Mouse (Mus musculus) CD8-positive naive resting alpha-beta T cell, adult 2 months (primary cell): ENCODE results near the gene Armh3.
"Not testable (repeated sequence)": the region's sequence is repeated elsewhere in the genome, so short reads cannot be mapped to it uniquely, and the experiment has no call there.

Experiments
- DNase-seq, 2 experiments: peaks; one replicate each; pipeline ENCODE4 v3.0.0; 2022; ENCODE audit warnings: low read depth in 2 of 2, low spot score in 2 of 2

Gene Armh3

DNA sequence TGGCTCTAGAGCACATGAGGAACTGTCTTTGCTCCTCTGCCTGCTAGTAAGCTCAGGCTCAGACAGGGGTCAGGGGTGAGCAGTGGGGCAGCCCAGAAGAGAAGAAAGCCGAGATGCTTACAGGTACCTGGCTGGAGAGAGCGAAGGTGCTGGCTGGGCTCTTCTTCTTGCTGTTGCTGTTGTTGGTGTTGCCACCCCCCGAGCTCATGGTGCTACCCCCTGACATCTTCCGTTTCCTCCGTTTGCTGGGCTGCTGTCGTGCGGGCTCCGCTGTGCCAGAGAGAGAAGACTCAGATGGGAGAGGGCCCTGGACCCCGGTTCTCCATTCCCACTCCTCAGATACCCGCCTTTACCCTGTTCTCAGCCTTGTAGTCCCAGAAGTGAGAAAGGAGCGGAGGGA lies 35.6 kb upstream of the Armh3 start:
- no peak for DNase-seq

DNA sequence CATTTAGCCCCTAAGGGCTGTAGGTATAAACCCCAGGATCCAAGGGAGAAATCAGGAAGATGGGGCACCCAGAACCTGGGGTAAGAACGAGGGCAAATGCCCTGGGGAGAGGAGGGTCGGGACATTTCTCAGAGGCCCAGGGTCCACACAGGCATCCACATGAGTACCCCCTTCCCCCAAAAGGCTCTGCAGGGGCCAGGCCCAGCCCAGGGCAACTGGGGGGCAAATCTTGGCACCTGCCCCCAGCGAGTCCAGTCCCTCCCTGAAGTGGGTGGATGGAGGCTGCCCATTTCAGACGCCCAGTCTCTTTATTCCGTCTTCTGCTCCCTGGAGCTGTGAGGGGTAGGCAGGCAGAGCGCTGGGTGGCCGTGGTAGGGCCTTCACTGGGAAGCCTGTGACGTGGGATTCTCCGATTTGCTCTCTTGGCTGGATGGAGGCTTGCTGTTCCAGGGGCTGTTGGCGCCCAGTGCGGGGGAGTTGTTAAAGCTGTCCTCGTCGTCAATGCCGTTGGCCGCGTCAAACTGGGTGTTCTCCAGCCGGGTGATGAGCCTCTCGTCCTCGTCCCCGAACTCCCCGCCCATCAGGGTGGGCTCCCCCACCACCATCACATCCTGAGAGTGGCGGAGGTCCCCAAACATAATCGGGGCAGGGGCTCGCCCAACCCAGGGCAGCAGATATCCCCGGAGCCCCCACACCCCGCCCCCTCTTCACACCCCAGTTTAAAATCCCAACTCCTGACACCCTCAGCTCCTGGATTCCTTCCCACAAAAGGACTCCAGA lies 34.6 kb upstream of the Armh3 start:
- DNase-seq: no peak

DNA sequence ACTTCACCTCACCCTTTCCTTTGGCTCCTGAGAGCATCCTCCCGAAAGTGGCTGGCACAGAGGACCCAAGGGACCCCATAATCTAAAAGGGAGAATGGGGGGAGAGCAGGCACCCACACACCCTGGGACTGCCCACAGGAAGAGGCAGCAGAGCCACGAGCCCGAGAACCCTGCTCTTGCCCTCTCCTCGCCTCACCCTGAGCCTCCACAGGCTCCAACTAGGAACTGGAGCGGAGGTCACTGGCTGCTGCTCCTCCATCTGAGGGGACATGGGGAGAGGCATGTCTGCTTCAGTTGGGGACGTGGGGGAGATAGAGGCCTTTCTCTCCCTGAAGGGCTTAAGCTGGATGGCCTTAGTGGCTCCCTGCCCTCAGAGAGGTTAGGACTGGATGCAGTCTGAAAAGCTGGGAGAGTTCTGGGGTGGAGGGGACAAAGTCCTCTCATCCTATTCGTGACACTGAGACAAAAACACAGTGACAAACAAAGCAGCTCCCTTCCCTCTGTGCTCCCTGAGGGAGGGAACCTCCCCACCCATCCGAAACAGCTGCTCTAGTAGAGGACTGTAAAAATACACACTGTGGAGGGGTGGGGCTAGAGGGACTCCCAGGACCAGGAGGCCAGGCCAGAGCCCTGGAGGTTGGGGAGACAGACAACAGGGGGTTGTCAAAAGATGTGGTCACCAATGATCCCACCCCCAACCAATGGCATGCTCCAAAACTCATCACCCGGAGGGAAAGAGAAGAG lies 33.6 kb upstream of the Armh3 start:
- no peak for DNase-seq

DNA sequence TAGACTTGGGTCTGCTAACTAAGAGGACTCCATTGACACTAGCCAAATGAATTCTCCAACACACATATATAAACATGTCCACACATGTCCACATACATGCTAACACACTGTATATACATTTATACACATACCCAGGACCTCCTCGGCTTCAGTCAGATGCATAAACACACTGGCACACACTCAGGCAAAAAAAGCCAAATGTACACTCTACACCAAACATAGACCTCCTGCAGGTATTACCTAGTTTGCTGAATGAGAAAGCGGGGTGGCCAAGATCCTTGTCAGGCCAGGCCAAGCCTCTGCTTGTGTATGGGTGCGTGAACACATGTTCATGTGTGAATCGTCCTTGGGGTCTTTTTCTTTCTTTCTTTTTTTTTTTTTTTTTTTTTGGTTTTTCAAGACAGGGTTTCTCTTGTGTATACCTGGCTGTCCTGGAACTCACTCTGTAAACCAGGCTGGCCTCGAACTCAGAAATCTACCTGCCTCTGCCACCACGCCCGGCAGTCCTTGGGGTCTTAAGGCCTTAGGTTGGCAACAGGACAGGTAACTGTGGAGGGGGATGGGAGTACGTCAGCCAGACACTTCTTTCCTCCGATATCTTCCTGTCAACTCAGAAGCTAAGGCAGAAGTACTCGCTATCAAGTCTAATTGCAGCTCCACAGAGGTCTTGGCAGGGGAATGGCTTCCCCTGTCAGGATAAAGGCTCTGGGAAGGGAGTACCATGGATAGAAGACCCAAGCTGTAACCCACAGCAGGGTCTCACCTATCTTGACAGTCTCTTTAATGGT lies 32.1 kb upstream of the Armh3 start:
- no peak for DNase-seq

DNA sequence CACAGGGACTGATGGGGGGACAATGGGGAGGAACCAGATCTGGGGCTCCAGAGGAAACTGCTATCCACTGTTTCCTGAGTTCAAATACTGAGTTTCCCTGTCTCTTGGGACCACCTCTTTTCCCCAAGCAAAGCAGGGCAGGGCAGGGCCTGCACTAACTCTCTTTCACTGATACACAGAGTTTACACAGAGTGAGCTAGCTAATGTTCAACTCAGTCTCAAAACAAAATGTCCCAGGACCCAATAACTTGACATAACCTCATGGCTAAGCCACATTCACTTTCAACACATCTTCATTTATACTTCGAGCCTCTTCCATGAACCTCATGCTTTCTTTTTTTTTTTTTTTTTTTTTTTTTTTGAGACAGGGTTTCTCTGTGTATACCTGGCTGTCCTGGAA lies 31.4 kb upstream of the Armh3 start:
- no peak for DNase-seq

DNA sequence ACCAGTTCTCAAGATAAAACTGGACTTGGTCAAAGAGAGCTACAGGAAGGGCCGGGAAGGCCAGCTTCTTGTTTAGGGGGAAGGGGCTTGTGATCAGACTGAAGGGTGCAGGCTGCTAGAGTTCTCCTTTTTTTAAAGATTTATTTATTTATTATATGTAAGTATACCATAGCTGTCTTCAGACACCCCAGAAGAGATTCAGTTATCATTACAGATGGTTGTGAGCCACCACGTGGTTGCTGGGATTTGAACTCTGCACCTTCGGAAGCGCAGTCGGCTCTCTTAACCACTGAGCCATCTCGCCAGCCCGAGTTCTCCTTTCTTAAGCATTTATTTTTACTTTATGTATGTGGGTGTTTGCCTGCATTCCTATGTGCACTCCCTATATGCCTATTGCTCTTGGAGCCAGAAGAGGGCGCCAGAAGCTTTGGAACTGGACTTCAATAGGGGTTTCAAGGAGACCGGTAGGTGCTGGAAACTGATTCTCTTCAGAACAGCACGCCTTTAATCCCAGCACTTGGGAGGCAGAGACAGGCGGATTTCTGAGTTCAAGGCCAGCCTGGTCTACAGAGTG lies 30.5 kb upstream of the Armh3 start:
- DNase-seq: no peak

DNA sequence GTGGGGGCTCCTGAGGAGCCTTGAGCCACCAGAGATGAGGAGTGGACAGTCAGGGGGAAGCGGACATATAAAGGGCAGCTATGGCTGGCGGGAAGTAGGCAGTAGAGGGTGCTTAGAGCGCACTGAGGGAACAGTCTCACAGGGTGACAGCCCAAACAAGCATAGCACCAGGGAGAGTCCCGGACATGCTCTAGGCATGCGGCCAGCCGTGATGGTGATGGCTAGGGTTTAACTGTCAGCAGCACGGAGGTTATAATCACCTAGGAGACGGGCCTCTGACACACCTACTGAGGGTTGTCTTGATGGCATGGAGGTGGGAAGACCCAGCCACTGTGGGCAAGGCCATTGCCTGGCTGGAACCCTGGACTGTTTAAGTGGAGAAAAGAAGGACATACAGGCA lies 28.3 kb upstream of the Armh3 start:
- no peak for DNase-seq

DNA sequence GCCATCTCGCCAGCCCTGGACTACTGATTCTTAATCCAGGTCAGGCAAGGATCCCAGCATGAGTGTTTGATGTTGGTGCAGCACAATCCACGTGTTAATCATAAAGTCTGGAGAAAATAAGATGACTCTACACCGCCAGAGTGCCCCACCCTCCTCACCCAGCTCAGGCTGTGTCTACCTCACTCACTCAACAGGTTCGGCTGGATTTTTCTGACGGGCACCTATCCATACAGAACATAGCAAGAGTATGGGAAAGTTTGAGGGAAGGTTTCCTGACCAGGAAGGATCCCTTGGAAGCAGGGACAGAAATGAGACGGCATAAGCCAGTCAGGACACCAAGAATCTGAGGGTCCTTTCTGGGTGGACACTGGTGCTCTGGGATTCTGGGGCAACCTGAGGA lies 26.7 kb upstream of the Armh3 start:
- DNase-seq: no peak

DNA sequence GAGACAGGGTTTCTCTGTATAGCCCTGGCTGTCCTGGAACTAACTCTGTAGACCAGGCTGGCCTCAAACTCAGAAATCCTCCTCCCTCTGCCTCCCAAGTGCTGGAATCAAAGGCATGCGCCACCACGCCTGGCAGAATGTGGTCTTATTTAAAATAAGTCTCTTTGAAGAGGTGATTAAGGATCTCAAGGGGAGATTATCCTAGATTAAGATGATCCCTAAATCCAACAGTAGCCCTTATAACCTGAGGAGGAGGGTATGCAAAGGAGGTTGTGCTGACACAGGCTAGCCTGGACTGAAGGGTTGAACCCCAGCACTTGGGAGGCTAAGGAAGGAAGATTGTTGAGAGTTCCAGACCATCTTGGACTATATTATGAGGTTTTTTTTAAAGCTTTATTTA lies 17.7 kb upstream of the Armh3 start:
- no peak for DNase-seq

DNA sequence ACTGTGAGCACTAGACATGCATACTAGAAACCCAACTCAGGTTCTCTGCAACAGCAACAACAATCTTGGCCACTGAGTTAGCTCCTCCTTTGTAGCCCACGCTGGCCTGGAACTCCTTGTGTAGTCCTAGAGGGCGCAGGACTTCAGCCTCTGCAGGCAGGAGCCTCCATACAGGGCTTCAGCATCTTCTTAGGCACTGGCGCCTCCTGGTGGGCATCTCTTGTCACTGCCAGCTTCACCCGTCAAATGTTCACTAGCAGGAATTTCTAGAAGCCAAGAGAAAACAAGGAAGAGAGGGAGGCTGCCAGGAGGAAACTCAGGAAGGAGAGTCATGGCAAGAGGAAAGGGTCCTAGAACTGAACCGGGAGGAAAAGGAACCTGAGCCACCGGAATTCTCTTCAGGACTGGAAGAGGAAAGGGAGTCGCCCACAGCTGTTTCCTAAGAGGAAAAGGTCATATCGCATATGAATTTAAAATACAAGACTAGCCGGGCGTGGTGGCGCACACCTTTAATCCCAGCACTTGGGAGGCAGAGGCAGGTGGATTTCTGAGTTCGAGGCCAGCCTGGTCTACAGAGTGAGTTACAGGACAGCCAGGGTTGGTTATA lies 16.4 kb upstream of the Armh3 start:
- peak; percentile 74 to 81 for DNase-seq

DNA sequence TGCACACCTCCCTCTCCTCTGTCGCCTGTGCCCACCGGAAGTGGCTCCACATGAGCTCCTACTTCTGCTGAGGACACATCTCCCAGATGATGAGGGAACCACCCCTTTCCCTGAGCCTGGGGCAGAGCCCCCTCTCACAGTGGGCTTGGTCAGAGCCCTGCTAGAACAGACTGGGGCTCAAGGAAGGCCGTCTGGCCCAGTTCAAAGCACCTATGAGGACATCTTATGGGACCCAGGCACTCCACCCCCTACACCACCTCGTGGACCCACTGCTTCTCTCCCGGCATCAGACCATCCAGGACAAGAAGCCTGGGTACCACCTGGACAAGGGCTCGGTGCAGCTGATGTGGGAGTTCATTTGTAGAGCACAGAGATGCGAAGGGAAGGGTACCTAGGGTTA lies 7.4 kb upstream of the Armh3 start:
- no peak for DNase-seq

DNA sequence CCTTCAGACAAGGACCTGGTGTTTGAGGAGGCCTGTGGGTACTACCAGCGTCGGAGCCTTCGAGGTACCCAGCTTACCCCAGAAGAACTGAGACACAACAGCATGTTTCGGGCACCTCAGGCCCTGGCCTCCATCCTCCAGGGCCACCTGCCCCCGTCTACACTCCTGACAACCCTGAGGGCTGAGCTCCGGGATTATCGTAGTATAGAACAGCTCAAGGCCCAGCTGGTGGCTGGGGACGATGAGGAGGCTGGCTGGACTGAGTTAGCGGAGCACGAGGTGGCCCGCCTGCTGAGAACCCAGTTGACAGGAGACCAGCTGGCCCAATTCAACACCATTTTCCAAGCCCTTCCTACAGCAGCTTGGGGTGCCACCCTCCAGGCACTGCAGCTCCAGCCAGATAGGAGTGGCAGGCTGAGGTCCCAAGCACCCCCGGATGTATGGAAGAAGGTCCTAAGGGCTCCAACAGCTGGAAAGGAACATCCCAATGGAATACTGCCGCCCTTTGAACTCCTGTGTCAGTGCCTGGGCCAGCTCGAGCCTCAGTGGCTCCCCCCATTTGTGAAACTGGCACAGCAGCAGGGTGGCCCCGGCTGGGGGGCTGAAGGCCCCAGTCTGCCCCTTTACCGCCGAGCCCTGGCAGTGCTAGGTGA lies 6.7 kb upstream of the Armh3 start:
- DNase-seq: no peak

DNA sequence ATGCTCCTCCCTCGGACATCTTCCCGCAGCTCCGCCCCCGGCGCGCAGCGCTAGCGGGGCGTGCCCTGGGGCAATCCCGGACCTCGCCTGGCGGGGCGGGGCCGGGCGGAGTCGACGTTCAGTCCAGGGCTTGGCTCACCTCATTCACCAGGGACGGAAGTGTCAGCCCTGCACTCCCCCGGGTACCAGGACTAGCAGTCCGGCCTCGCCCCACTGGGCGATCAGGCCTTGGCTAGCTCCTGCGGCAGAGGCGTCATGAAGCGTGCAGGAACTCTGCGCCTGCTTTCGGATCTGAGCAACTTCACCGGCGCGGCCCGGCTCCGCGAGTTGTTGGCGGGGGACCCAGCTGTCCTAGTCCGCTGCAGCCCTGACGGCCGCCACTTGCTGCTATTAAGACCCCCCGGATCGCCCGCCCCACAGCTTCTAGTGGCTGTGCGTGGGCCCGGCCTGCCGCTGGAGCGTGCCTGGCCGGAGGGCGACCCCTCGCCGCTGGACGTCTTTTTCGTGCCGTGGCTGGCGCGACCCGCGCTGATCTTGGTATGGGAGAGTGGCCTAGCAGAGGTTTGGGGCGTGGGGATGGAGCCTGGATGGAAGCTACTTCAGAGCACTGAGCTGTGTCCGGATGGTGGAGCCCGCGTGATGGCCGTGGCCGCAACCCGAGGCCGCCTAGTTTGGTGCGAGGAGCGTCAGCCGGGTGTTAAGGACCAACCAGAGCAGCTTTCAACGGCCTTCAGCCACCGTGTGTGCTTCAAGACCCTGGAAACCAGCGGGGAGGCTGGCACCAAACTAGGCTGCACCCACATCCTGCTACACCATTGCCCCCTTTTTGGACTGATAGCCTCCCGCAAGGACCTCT lies 5.3 kb upstream of the Armh3 start, which contains the start of gene Hps6:
Gene Hps6, plus strand, starts transcription at position 138 of the 856 bp plus-strand sequence.
- DNase-seq: peak; percentile 58 to 62

DNA sequence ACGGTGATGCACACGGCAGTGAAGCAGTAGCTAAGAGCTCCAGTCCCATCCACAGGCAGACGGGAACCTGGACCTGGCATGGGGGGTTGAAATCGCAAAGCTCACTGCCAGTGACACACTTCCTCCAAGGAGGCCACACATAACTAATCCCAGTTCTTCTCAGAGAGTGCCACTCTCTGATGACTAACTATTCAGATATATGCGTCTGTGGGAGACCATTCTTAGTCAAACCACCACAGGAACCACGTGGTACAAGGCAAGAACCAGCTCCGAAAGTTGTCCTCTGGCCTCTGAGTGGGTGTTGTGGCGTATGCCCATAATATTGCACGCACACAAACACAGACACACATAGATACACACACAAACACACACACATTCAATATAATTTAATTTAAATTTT lies 4.0 kb upstream of the Armh3 start:
- DNase-seq: no peak

DNA sequence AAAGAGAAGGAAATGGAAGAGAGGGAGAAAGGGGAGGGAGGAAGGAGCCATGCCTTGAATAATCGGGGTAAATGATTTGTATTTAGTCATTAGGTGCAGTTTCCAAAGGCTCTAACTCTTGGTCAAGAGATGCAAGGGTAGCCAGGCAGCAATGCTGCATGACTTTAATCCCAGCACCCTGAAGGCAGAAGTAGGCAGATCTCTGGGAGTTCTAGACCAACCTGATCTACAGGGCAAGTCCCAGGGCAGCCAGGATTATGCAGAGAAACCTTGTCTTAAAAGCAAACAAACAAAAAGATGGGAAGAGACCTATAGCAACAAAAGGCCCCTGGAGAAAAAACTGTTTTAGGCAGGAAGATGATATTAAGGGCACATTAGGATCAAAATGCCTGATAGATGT lies 1.1 kb upstream of the Armh3 start:
- DNase-seq: no peak

DNA sequence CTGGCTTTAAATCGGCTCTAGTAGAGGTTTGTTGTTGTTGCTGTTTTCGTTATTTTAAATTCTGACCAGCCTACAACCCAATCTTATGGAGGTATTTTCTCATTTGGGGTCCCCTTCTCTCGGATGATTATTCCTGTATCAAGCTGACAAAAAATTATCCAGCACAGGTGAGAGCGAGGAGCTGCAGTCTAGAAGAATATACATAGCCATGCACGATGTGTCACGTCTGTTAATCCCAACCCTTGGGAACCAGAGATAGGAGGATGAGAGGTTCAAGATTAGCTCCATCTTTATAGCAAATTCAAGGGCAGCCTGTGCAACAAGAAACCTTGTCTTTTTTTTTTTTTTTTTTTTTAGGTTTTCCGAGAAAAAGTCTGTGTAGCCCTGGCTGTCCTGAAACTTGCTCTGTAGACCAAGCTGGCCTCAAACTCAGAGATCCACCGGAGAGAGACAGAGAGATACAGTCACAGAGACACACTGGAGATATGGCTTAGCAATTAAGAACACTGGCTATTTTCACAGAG lies 468 bp upstream of the Armh3 start:
- DNase-seq: no peak

DNA sequence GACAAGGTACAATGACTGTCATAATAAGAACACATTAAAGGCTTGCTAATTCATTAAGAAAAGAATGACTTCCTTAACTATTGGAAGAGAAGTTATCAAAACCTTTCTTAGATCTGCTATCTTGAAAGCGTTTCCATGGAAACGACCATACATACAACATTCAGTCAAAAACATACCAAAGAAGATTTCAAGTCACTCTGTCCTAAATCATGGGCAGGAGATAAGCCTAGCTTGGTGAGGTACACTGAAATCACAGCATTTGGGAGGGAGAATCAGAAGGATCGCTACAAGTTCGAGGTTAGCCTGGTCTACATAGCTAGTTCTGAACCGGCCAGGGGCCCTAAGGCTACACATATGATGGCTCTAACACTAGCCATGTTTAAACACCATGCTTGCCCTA lies 923 bp downstream of the Armh3 start:
- DNase-seq: no peak

DNA sequence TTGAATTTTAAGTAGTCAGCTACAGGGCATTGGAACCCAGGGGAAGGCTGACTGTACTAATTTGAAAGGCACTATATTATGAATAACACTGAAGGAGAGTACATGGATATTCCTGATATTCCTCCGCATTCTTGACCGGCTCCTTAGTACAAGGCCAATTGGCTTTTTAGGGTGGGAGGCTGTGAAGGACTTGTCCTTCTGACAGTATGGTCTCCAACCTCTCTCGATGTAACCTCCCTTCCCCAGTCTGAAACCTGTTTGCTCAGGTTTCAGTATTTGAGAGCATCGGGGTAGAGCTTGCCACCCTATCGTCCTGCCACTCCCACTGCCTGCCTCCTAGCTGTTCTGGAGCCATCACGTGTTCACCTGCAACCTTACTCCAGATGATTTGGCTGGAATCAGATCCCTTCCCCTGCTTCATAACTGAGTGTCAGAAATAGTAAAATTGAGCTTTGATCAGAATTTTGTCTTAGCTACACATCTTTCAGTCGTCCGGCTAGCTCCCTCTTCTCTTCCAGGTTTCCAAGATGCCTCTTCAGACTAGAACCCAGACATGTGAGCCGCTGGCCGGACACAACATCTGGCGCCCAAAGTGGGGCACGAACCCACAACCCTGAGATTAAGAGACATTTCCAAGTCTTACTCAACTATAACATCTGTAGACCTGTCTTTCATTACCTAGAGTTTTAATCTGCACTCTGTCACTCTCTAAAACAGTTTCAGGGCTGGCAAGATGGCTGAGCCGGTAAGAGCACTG lies 4.1 kb downstream of the Armh3 start:
- no peak for DNase-seq

DNA sequence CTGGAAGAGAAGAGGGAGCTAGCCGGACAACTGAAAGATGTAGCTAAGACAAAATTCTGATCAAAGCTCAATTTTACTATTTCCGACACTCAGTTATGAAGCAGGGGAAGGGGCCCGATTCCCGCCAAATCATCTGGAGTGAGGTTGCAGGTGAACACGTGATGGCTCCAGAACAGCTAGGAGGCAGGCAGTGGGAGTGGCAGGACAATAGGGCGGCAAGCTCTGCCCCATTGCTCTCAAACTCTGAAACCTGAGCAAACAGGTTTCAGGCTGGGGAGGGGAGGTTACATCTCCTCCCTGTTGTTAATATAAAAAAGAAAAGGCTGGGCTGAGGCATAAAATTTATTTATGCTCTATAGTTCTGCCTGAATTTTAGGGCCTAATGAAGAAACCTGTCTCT lies 4.8 kb downstream of the Armh3 start:
- DNase-seq: not testable (repeated sequence)
